Mouse (Mus musculus) CD4-positive naive resting alpha-beta T cell, adult 57 days (primary cell): ENCODE results near the gene Tmem189. TPM values are rescaled to one million over a fixed set of nuclear protein-coding genes. Genes with fewer than 3 reads are reported as not detected.

Source experiments
- total RNA-seq: library from RNA; stranded (reverse); gene quantifications from one replicate; pipeline ENCODE4 v1.2.4, GENCODE M21; 2023

Gene Tmem189
- 74.5 TPM for total RNA-seq

DNA sequence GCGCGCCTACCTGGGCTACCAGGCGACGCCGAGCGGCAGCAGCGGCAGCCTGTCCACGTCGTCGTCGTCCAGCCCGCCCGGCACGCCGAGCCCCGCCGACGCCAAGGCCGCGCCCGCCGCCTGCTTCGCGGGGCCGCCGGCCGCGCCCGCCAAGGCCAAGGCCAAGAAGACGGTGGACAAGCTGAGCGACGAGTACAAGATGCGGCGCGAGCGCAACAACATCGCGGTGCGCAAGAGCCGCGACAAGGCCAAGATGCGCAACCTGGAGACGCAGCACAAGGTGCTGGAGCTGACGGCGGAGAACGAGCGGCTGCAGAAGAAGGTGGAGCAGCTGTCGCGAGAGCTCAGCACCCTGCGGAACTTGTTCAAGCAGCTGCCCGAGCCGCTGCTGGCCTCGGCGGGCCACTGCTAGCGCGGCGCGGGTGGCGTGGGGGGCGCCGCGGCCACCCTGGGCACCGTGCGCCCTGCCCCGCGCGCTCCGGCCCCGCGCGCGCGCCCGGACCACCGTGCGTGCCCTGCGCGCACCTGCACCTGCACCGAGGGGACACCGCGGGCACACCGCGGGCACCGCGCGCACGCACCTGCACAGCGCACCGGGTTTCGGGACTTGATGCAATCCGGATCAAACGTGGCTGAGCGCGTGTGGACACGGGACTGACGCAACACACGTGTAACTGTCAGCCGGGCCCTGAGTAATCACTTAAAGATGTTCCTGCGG, at the start of gene Tmem189:
Tmem189 (minus strand) TSS at position 322 of the 718 bp plus-strand sequence.

DNA sequence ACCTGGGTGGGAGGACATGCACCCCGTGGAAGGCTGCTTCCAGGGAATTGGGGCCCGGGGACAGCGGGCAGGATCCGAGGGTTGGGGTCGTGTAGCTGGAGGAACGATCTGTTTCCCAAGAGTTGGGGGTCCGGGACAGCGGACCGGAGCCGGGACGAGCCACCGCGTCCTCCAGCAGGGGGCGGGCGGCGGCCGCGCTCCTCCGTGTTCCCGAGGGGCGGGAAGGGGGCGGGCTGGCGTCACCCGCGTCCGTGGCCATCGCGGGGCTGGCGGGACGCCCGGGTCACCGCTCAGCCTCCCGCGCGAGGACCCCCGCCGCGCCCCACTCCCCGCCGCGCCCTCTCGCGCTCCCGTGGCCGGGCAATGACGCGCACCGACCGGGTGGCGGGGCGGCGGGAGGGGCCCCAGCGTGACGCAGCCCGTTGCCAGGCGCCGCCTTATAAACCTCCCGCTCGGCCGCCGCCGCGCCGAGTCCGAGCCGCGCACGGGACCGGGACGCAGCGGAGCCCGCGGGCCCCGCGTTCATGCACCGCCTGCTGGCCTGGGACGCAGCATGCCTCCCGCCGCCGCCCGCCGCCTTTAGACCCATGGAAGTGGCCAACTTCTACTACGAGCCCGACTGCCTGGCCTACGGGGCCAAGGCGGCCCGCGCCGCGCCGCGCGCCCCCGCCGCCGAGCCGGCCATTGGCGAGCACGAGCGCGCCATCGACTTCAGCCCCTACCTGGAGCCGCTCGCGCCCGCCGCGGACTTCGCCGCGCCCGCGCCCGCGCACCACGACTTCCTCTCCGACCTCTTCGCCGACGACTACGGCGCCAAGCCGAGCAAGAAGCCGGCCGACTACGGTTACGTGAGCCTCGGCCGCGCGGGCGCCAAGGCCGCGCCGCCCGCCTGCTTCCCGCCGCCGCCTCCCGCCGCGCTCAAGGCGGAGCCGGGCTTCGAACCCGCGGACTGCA, 847 bp downstream of the Tmem189 start, which contains the start of gene Cebpb:
Cebpb (plus strand) TSS at position 418 of the 954 bp plus-strand sequence.

DNA sequence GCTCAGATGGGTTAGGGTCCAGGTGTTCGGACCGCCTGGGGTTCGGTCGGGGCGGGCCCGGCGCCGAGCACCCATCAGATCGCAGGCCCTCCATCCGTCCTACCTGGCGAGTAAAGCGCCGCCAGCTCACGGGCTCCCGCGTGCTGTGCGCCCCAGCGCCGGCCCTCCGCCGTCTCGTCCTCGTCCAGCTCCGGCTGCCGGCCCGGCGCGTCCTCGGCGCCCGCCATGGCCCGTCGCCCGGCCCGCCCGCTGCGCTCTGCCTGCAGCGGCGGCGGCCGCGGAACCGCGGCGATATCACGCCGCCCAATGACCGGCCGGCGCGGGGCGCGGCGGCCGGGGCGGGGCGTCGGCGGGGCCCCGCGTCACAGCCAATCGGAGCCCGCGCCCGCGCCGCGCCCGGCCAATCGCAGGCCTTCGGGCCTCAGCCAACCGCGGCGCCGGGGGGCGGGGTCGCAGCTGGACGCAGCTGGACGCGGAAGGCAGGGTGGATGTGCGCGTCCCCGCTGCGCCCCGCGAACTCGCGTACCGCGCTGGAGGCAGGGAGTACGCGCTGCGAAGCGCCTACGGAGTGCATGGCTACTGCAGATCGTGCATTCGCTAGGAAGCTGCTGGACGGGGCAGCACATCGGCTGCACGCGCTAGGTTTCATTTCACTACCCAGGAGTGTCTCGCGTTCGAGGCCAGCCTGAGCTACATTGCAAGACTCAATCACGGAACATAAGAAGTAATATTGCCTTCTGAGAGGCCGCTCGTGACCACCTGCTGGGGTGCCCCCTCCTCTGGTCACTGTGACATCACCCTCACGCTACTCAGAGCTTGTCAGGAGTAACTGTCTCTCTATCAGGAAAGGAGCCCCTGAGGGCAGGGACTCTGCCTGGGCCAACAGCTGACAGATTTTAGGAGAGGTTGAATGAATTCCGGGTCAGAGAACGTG, 28.1 kb downstream of the Tmem189 start, which contains the start of gene Gm20431:
Gm20431 (minus strand) TSS at position 227 of the 934 bp plus-strand sequence.

DNA sequence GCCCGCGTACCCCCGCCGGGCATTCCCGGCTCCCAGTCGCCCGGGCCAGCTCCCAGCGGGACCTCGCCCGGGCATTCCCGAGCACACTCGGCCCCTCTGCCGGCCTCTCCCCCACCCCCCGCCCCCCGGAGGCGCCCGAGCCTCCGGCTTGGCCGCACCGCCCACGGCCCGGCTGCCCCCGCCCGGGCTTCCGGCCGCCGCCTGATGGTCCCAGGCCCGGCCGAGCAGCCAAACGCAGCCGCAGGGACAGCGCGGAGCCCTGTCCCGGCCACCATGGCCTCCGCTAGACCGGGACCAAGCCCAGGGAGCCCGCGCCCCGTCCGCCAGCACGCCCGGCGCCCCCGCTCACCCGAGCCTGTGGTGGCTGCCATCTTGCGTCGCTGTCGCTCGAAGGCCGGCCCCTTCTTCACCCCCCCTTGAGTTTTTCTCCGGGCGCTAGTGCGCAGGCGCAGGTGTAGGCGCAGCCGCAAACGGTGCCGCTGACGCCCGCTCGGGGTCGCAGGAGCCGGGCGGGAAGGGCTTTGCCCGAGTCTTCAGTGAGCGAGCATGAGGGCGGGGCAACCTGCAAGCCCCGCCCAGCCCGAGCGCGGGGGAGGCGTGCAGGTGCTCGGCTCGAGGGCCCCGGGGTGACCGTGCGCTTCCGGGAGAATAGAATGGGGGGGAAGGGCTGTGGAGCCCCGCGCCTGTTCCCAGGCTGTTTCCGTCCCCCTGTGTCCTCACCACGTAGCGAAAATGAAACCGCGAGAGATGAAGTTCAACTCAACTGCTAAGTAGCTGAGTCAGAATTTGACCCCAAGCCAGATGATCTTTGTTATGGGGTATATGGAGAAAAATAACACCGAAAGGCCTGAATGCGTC, 57.8 kb downstream of the Tmem189 start, which contains the start of gene Ube2v1:
Ube2v1 (minus strand) TSS at position 505 of the 858 bp plus-strand sequence.

Other genes with a start within 250 kb of the Tmem189 start
- 117 TPM for gene Rnf114, start 197.2 kb downstream of the Tmem189 start, total RNA-seq
- 43.5 TPM for gene Spata2, start 196.9 kb downstream of the Tmem189 start, total RNA-seq
- 1.5 TPM for gene Snai1, start 151.6 kb downstream of the Tmem189 start, total RNA-seq
- 124 TPM for gene Ube2v1, start 57.7 kb downstream of the Tmem189 start, total RNA-seq
- 24.0 TPM for gene Gm20431, start 28.3 kb downstream of the Tmem189 start, total RNA-seq
- gene Cebpb, start 907 bp downstream of the Tmem189 start, total RNA-seq, result 42.7 TPM
- gene Ptpn1, start 242.2 kb upstream of the Tmem189 start, total RNA-seq, result 128 TPM